Mouse (Mus musculus) heart, postnatal 0 days (tissue): ENCODE measurements around the gene Prkaa1.

Experiments used
- CTCF ChIP-seq: IDR thresholded peaks from 2 replicates; pipeline ENCODE4 v1.5.1; 2016; ENCODE audit warnings: antibody characterized with exemption, control low read depth, low read depth
- EP300 ChIP-seq: IDR thresholded peaks from 2 replicates; pipeline ENCODE4 v1.6.1; 2016; ENCODE audit warnings: antibody characterized with exemption, low read depth

GRCm38 (mm10) chr15:5117031-5117601, 26.5 kb upstream of the Prkaa1 start:
- TF ChIP-seq CTCF (no peak), EP300 (no peak)
